Mouse (Mus musculus): Measurements from ENCODE around the gene Trpm6. TPM values are rescaled to one million over a fixed set of nuclear protein-coding genes. Genes with fewer than 3 reads are reported as not detected.

Gene Trpm6
- polyA plus RNA-seq, 2 experiments from 2014 or later: 0.13 to 0.38 TPM

DNA sequence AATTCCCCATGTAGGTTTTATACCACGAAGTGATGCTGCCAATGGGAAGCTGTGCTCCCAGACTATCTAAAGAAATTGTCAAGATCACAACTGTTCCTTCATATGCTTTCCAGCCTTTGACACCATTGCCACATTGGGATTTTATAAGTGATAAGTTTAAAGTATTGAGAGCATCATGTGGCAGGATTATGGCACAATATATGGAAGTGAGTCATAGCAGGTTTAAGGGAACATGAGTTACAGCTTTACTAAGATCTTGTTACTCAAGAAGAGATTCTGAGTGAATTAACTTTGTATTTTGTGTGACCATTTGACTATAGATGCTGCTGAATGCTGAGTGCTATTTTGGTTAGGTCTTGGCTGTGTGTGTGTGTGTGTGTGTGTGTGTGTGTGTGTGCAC is 21.8 kb downstream of the Trpm6 start:
- ATAC-seq: no peak

- ATAC-seq: no peak
Measured at GRCm38 (mm10) chr19:18772888-18773488, 23.2 kb downstream of the Trpm6 start.

GRCm38 (mm10) chr19:18774085-18774484 is 24.3 kb downstream of the Trpm6 start:
- ATAC-seq: no peak

GRCm38 (mm10) chr19:18799646-18800045 is 49.9 kb downstream of the Trpm6 start:
- no peak for ATAC-seq

DNA sequence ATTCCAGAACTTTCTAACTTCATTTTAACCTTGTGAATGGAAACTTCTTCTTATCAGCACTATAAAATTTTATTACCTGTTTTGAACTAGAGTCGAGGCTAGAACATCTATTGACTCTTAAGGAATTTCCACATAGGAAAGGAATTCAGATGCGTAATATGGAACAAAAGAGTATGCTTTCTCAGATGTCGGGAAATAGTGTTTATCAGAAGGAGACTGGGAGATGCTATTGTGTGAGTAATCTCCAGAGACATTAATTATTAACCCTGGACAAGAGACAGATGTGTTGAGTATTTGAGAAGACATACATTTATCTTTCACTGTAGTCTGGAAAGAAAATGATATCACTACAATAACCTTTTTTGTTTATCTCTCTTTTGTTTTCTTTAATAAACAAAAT is 61.5 kb downstream of the Trpm6 start:
- no peak for ATAC-seq

DNA sequence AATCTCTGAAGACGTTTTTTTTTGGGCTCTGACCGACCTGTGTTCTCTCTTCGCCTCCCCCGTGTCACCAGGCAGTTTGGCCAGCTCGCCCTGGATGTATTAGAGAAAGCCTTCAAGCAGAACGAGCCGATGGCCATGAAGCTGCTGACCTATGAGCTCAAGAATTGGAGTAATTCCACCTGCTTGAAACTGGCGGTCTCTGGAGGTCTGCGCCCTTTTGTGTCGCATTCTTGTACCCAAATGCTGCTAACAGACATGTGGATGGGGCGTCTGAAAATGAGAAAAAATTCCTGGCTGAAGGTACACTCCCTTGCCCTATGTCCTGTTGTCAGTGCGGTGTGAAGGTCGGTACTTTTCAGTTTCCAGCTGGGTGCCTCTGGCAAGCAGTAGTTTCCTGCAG is 65.4 kb downstream of the Trpm6 start:
- ATAC-seq: no peak

DNA sequence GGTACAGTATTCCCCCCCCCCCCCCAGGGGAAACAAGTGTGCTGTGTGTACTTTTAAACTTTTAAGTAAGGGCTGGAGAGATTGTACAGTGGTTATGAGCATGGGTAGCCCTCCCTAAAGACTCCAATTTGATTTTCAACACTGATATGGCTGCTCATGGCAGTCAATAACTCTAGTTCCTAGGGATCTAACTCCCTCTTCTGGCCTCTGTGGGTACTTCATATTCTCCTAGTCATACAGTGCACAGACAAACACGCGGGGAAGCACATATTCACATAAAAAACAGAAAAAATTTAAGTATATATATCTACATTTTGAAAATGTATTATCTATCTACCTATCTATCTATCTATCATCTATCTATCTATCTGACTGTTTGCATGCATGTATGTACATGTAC is 67.6 kb downstream of the Trpm6 start:
- ATAC-seq: no peak

- no peak for ATAC-seq
Measured at GRCm38 (mm10) chr19:18828601-18829000, 78.8 kb downstream of the Trpm6 start.

GRCm38 (mm10) chr19:18831196-18831595 is 81.4 kb downstream of the Trpm6 start:
- ATAC-seq: no peak

- ATAC-seq: peak; percentile 45
Measured at GRCm38 (mm10) chr19:18834971-18835370, 85.2 kb downstream of the Trpm6 start.

- ATAC-seq: no peak
Measured at GRCm38 (mm10) chr19:18841789-18842562, 92.2 kb downstream of the Trpm6 start.

- ATAC-seq: no peak
Measured at GRCm38 (mm10) chr19:18842626-18843025, 92.8 kb downstream of the Trpm6 start.

DNA sequence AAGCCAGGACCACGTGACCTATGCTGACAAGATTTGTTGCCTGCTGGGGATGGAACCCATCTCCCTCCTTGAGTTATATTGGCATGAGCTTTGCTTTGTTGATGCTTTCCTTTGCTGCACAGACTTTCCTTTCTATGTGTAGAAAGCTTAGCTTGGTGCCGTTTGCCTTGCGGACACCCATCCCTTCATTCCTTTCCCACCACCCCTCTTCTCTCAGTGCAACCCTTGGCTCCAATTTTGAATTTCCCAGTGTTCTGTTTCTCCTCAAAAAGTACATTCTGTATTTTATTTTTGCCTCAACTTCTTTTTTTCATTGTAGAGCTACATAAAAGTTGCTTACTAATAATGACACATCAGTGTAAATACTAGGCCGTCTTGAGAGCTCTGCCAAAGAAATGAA is 96.6 kb downstream of the Trpm6 start:
- ATAC-seq: no peak

- no peak for ATAC-seq
Measured at GRCm38 (mm10) chr19:18868311-18868710, 118.5 kb downstream of the Trpm6 start.

GRCm38 (mm10) chr19:18872792-18873569 is 123.2 kb downstream of the Trpm6 start:
- ATAC-seq: no peak

GRCm38 (mm10) chr19:18873709-18874644 is 124.2 kb downstream of the Trpm6 start:
- no peak for ATAC-seq

DNA sequence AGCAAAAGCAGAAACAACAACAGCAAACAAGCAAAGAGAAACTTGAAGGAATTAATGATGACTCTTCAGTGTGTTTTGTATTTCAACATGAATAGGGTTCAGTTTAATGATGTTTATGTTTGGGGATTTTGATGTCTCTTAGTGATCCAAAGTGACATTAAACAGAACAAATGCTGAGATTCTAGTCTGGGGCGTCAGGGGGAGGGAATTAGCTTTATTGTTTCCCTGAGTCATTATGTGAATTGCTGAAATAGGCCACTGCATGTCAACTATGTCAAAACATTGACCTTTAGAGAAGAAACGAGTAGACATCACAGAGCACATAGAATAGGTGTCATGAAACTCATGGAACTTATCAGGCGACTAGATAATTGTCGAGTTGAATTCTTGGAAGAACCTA is 129.5 kb downstream of the Trpm6 start:
- ATAC-seq: no peak

- no peak for ATAC-seq
Measured at GRCm38 (mm10) chr19:18881162-18881561, 131.4 kb downstream of the Trpm6 start.

DNA sequence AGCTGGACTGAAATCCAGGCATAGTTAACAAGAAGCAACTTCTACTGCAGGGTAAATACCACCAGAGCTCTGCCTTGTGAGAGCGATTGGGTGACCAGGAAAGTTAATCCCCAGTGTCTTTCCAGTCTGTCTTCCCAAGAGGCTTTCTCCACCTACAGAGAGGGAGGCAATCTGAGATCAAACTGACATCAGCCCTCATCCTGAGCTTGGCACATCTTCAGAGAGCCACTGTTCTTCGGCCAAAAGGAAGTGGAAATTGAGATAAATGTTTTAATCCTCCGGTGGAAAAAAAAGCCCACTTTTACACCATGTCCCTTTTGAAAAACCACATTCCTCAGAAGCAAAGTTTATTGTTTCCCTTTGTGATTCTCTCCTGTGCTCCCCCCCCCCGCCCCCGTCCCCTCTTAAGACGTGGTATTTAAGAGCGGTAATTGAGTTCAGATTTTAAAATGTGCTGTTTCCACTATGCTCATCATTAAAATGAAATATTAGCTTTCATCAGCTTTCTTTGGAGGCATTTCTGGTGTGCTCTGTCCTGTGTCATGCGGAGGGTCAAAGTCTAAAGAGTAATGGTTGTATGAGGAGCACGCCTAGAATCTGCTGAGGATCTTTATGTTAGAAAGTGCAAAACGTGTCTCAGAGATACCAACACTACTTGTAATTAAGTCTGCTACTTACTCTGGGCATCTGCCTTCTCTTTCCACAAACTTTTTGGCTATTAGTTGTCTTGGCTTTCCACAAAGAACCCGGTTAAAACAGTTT is 138.0 kb downstream of the Trpm6 start:
- ATAC-seq: no peak

- no peak for ATAC-seq
Measured at GRCm38 (mm10) chr19:18888491-18889116, 138.8 kb downstream of the Trpm6 start.

DNA sequence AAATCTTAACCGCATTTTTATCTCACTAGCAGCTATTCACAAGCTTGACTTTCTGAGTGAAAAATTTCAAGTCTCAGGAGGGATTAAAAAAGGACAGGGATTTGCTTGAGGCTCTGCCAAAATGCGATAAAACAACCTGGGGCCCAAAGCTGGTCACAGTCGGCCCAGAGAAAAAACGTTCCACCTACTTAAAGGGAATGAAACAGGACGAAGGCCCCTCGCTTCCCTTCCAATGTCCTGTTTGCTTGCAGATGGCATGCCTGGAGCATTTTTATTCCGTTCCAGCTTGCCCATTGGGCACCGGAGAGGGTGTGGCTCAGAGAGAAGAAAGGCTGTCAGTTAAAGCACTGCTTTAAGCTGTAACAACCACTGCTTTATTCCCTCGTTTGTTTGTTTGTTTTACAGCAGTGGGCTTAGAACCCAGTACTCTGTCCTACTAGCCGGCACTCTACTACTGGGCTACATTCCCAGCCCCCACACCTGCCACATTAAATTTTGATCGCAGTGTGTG is 139.4 kb downstream of the Trpm6 start:
- no peak for ATAC-seq

Data from CD4-positive, CD25-positive, alpha-beta regulatory T cell, adult 4 months (primary cell).